Mouse (Mus musculus): ENCODE results near the gene Prkar2b.

GRCm38 (mm10) chr12:32059135-32059534 is 2.0 kb downstream of the Prkar2b start:
- TF ChIP-seq POLR2A (IDR thresholded peaks at IDR 0.05; ENCODE audit: insufficient read depth, low read length): no peak
- no peak for TF ChIP-seq CTCF (IDR thresholded peaks at IDR 0.05; ENCODE audit: low read depth, low read length)

All from ES-Bruce4 (cell line).